Mouse (Mus musculus) layer of hippocampus, postnatal 25 days (tissue): ENCODE results near the gene AC153137.1. TPM values are rescaled to one million over a fixed set of nuclear protein-coding genes. Genes with fewer than 3 reads are reported as not detected.

Experiments
- total RNA-seq, 2 experiments: library from RNA; stranded (reverse); gene quantifications; 2 replicates each; pipeline ENCODE4 v1.2.3; 2021

AC153137.1 gene
- total RNA-seq, 2 experiments from 2014 or later: not detected

Other genes with a start within 250 kb of the AC153137.1 start
- 10 to 100 TPM; 75.0 to 94.4 TPM for gene Phf3, start 104.0 kb downstream of the AC153137.1 start, total RNA-seq
- gene Lgsn, start 198.4 kb upstream of the AC153137.1 start, total RNA-seq: not detected
- gene 4931428L18Rik, start 244.7 kb upstream of the AC153137.1 start, total RNA-seq: not detected
- gene Pih1d3, start 244.9 kb upstream of the AC153137.1 start, total RNA-seq: not detected